In genomic region chr6:134641738-134642446, GRCm38 (mm10) we compare ENCODE assay signal across 8 mouse cellular contexts. TPM values are rescaled to one million over a fixed set of nuclear protein-coding genes. Genes with fewer than 3 reads are reported as not detected.
DNase-seq lines count a peak whose midpoint lies in the region; ATAC-seq lines count a peak whose summit lies in the region.

No protein-coding gene starts in this region.

- no peaks in the 10 kb centered on the region for H3K27me3 ChIP-seq in kidney, embryonic 14.5 days (ENCODE audit: control insufficient read depth, insufficient read depth, low read length)
- no peaks in the 10 kb centered on the region for H3K27me3 ChIP-seq in embryonic facial prominence, embryonic 14.5 days (replicated peaks; ENCODE audit: control insufficient read depth, insufficient read depth, low read length)
- H3K27me3 ChIP-seq in limb, embryonic 13.5 days, result no peaks in the 10 kb centered on the region

- peak overlapping the region; percentile 70 for H3K4me3 ChIP-seq in kidney, embryonic 14.5 days (ENCODE audit: low read length)
- H3K4me3 ChIP-seq in embryonic facial prominence, embryonic 14.5 days (ENCODE audit: low read depth, low read length), result peak overlapping the region; percentile 79
- H3K4me3 ChIP-seq in limb, embryonic 13.5 days, result peak overlapping the region; percentile 88

- no peak overlapping the region for H3K27ac ChIP-seq in kidney, embryonic 14.5 days (ENCODE audit: low read depth, low read length)
- no peak overlapping the region for H3K27ac ChIP-seq in embryonic facial prominence, embryonic 14.5 days (replicated peaks; ENCODE audit: low read depth, low read length)
- H3K27ac ChIP-seq in limb, embryonic 13.5 days, result no peak overlapping the region

- no peak for ATAC-seq in kidney, embryonic 14.5 days (ENCODE audit: low FRiP score, low TSS enrichment)
- no peak for ATAC-seq in embryonic facial prominence, embryonic 14.5 days (ENCODE audit: low read depth)
- no peak for ATAC-seq in limb, embryonic 13.5 days (ENCODE audit: low FRiP score, low read depth)

- intact Hi-C loops in left cerebral cortex, postnatal 10 days (cut with DNase I), result no loop called here

- no peak overlapping the region for H3K9ac ChIP-seq in kidney, embryonic 14.5 days (ENCODE audit: low read depth, low read length)
- H3K9ac ChIP-seq in embryonic facial prominence, embryonic 14.5 days (ENCODE audit: low read depth, low read length), result peak overlapping the region; percentile 84
- H3K9ac ChIP-seq in limb, embryonic 13.5 days, result peak overlapping the region; percentile 88

- no peaks in the 10 kb centered on the region for H3K9me3 ChIP-seq in kidney, embryonic 14.5 days (ENCODE audit: control insufficient read depth, low read length)
- H3K9me3 ChIP-seq in embryonic facial prominence, embryonic 14.5 days (ENCODE audit: control insufficient read depth, low read length), result no peaks in the 10 kb centered on the region
- H3K9me3 ChIP-seq in limb, embryonic 13.5 days, result no peaks in the 10 kb centered on the region

- WGBS in kidney, embryonic 14.5 days, result 67% methylated on average over 9 of the region's 9 CpGs
- WGBS in embryonic facial prominence, embryonic 14.5 days, result 71% methylated on average over 9 of the region's 9 CpGs
- WGBS in limb, embryonic 13.5 days, result 72% methylated on average over 9 of the region's 9 CpGs

- no peaks in the 10 kb centered on the region for H3K36me3 ChIP-seq in kidney, embryonic 14.5 days (ENCODE audit: control insufficient read depth, insufficient read depth, low read length)
- H3K36me3 ChIP-seq in embryonic facial prominence, embryonic 14.5 days (ENCODE audit: control insufficient read depth, insufficient read depth, low read length), result peaks cover 10% of the 10 kb centered on the region; the same call in 1 of the 2 replicates
- H3K36me3 ChIP-seq in limb, embryonic 13.5 days, result peaks cover 5% of the 10 kb centered on the region

- peak overlapping the region; percentile 59 for H3K4me2 ChIP-seq in kidney, embryonic 14.5 days (replicated peaks; ENCODE audit: low read depth, low read length)
- peak overlapping the region; percentile 70 for H3K4me2 ChIP-seq in embryonic facial prominence, embryonic 14.5 days (ENCODE audit: low read depth, low read length)
- H3K4me2 ChIP-seq in limb, embryonic 13.5 days (replicated peaks), result peak overlapping the region; percentile 70

- no peak for DNase-seq in kidney, postnatal 14 days
- DNase-seq in embryonic facial prominence, embryonic 14.5 days (ENCODE audit: low spot score), result no peak
- peak; percentile 38 for DNase-seq in naive thymus-derived CD4-positive, alpha-beta T cell, adult 2 months (ENCODE audit: low read depth)
- no peak for DNase-seq in cerebellum, adult 11 months
- no peak for DNase-seq in thymus, postnatal 14 days
- no peak for DNase-seq in left cerebral cortex, postnatal 10 days (ENCODE audit: extremely low spot score in 1 of 2, low spot score in 2 of 2)

- H3K4me1 ChIP-seq in kidney, embryonic 14.5 days (ENCODE audit: control insufficient read depth, insufficient read depth, low read length), result no peaks in the 10 kb centered on the region
- no peaks in the 10 kb centered on the region for H3K4me1 ChIP-seq in embryonic facial prominence, embryonic 14.5 days (ENCODE audit: control insufficient read depth, insufficient read depth, low read length)
- peaks cover 10% of the 10 kb centered on the region; the same call in 1 of the 2 replicates for H3K4me1 ChIP-seq in limb, embryonic 13.5 days

RNA-seq across cellular contexts. Expression of gene Borcs5, which starts 2.6 kb away (rescaled TPM):
- 16.2 and 18.2 TPM in 2 replicates for polyA plus RNA-seq in kidney, embryonic 14.5 days (2014; fragmentation: Nextera tagmentation; extraction: Ambion mirVana)
- 18.0 and 20.2 TPM in 2 replicates for polyA plus RNA-seq in embryonic facial prominence, embryonic 14.5 days (2014; fragmentation: Nextera tagmentation; extraction: Ambion mirVana)
- polyA plus RNA-seq in limb, embryonic 13.5 days (2015; fragmentation: Nextera tagmentation; extraction: Ambion mirVana), result 20.6 and 21.5 TPM in 2 replicates
- total RNA-seq in left cerebral cortex, postnatal 10 days (2021), result 10 to 100 TPM; 26.3 to 26.5 TPM

RNA-seq across cellular contexts. Expression of gene Mansc1, which starts 9.6 kb away (rescaled TPM):
- polyA plus RNA-seq in kidney, embryonic 14.5 days (2014; fragmentation: Nextera tagmentation; extraction: Ambion mirVana), result 2.8 and 5.8 TPM in 2 replicates
- 1.9 and 2.1 TPM in 2 replicates for polyA plus RNA-seq in embryonic facial prominence, embryonic 14.5 days (2014; fragmentation: Nextera tagmentation; extraction: Ambion mirVana)
- polyA plus RNA-seq in limb, embryonic 13.5 days (2015; fragmentation: Nextera tagmentation; extraction: Ambion mirVana), result 1.5 and 1.6 TPM in 2 replicates
- 1 to 10 TPM; 3.9 to 4.0 TPM for total RNA-seq in left cerebral cortex, postnatal 10 days (2021)
